In genomic region chrX:134550903-134551302, GRCm38 (mm10) we compare ENCODE assay signal across 7 mouse cellular contexts. TPM values are rescaled to one million over a fixed set of nuclear protein-coding genes. Genes with fewer than 3 reads are reported as not detected.
DNase-seq lines count a peak whose midpoint lies in the region; ATAC-seq and TF ChIP-seq lines count a peak whose summit lies in the region.

No protein-coding gene starts in this region.

- DNase-seq in kidney, adult 18-20 months: peak; percentile 3
- DNase-seq in kidney, adult 11 months: no peak
- peak; percentile 81 for DNase-seq in 3T3-L1 (ENCODE audit: low read depth, low spot score)
- DNase-seq in cerebellum, postnatal 10 days: peak; percentile 60 to 77
- peak; percentile 65 for DNase-seq in kidney, postnatal 0 days (ENCODE audit: low spot score)
- peak; percentile 11 to 14 for DNase-seq in natural killer cell, adult 2 months (ENCODE audit: low spot score in 2 of 2)

- H3K4me3 ChIP-seq in kidney, postnatal 0 days (replicated peaks; ENCODE audit: low read depth, low read length): no peak overlapping the region

- no peaks in the 10 kb centered on the region for H3K4me1 ChIP-seq in kidney, postnatal 0 days (replicated peaks; ENCODE audit: insufficient read depth, low read length)

- TF ChIP-seq CTCF in kidney, postnatal 0 days (IDR thresholded peaks at IDR 0.05; ENCODE audit: low read depth): peak; percentile 78

- WGBS in kidney, postnatal 0 days: 15% methylated on average over 5 of the region's 5 CpGs

- peak; percentile 77 for ATAC-seq in CD4-positive, CD25-positive, alpha-beta regulatory T cell, adult 4 months
- ATAC-seq in kidney, postnatal 0 days (replicated peaks; ENCODE audit: low FRiP score, low read depth): no peak

- H3K27me3 ChIP-seq in kidney, postnatal 0 days (ENCODE audit: insufficient read depth, low read length): no peaks in the 10 kb centered on the region

- H3K9ac ChIP-seq in kidney, postnatal 0 days (ENCODE audit: low read depth, low read length): no peak overlapping the region

- no peak overlapping the region for H3K4me2 ChIP-seq in kidney, postnatal 0 days (ENCODE audit: low read length)

- H3K27ac ChIP-seq in kidney, postnatal 0 days: no peak overlapping the region

- H3K9me3 ChIP-seq in kidney, postnatal 0 days (replicated peaks; ENCODE audit: low read length): no peaks in the 10 kb centered on the region

- no peaks in the 10 kb centered on the region for H3K36me3 ChIP-seq in kidney, postnatal 0 days (ENCODE audit: insufficient read depth, low read length)

RNA-seq across cellular contexts. Expression of gene Timm8a1, which starts 9.2 kb away (rescaled TPM):
- polyA plus RNA-seq in CD4-positive, CD25-positive, alpha-beta regulatory T cell, adult 4 months (2017; shearing (Covaris generic)): 10 to 100 TPM; 28.8 to 36.1 TPM
- polyA plus RNA-seq in kidney, postnatal 0 days (2015; fragmentation: Nextera tagmentation; extraction: Ambion mirVana): 99.1 and 106 TPM in 2 replicates

RNA-seq across cellular contexts. Expression of gene Btk, which starts 32.5 kb away (rescaled TPM):
- 1 to 10 TPM in 1 of 2 experiments, under 1 TPM in 1; 0.38 to 2.2 TPM for polyA plus RNA-seq in CD4-positive, CD25-positive, alpha-beta regulatory T cell, adult 4 months (2017; shearing (Covaris generic))
- polyA plus RNA-seq in kidney, postnatal 0 days (2015; fragmentation: Nextera tagmentation; extraction: Ambion mirVana): 0.47 and 0.79 TPM in 2 replicates

RNA-seq across cellular contexts. Expression of gene Rpl36a, which starts 34.6 kb away (rescaled TPM):
- 100 to 1,000 TPM; 553 to 695 TPM for polyA plus RNA-seq in CD4-positive, CD25-positive, alpha-beta regulatory T cell, adult 4 months (2017; shearing (Covaris generic))
- 527 and 613 TPM in 2 replicates for polyA plus RNA-seq in kidney, postnatal 0 days (2015; fragmentation: Nextera tagmentation; extraction: Ambion mirVana)

RNA-seq across cellular contexts. Expression of gene Gla, which starts 50.0 kb away (rescaled TPM):
- polyA plus RNA-seq in CD4-positive, CD25-positive, alpha-beta regulatory T cell, adult 4 months (2017; shearing (Covaris generic)): 1 to 10 TPM; 3.4 to 4.9 TPM
- polyA plus RNA-seq in kidney, postnatal 0 days (2015; fragmentation: Nextera tagmentation; extraction: Ambion mirVana): 4.8 and 5.2 TPM in 2 replicates

RNA-seq across cellular contexts. Expression of gene Hnrnph2, which starts 50.1 kb away (rescaled TPM):
- polyA plus RNA-seq in CD4-positive, CD25-positive, alpha-beta regulatory T cell, adult 4 months (2017; shearing (Covaris generic)): 100 to 1,000 TPM in 1 of 2 experiments, 10 to 100 TPM in 1; 93.8 to 139 TPM
- 125 and 131 TPM in 2 replicates for polyA plus RNA-seq in kidney, postnatal 0 days (2015; fragmentation: Nextera tagmentation; extraction: Ambion mirVana)
